Mouse (Mus musculus) liver, embryonic 13.5 days (tissue): ENCODE results near the gene Plbd2. TPM values are rescaled to one million over a fixed set of nuclear protein-coding genes. Genes with fewer than 3 reads are reported as not detected.

Experiments used
- ATAC-seq: fragments of 200-750 bp; cut with Nextera tagmentation; 2 replicates; pipeline ENCODE4 v1.8.0; 2017; ENCODE audit warnings: low read depth, mild to moderate bottlenecking, moderate number of reproducible peaks, moderate library complexity
- DNase-seq: peaks from one replicate; pipeline ENCODE4 v3.0.0; 2022
- H3K27ac ChIP-seq: fragments of 300-500 bp; sonication (generic); 2 replicates; pipeline ENCODE4 v1.5.1; 2015; ENCODE audit warnings: moderate library complexity, mild to moderate bottlenecking, inconsistent platforms
- H3K27me3 ChIP-seq: fragments of 300-500 bp; sonication (generic); 2 replicates; pipeline ENCODE4 v1.6.1; 2015; ENCODE audit warnings: mild to moderate bottlenecking, inconsistent platforms
- H3K36me3 ChIP-seq: fragments of 300-500 bp; sonication (generic); 2 replicates; pipeline ENCODE4 v1.6.1; 2015; ENCODE audit warnings: mild to moderate bottlenecking, inconsistent platforms
- H3K4me1 ChIP-seq: fragments of 300-500 bp; sonication (generic); replicated peaks from 2 replicates; pipeline ENCODE4 v1.6.1; 2015; ENCODE audit warnings: inconsistent platforms
- H3K4me2 ChIP-seq: fragments of 300-500 bp; sonication (generic); 2 replicates; pipeline ENCODE4 v1.6.1; 2015; ENCODE audit warnings: inconsistent platforms, mild to moderate bottlenecking, moderate library complexity
- H3K4me3 ChIP-seq: fragments of 300-500 bp; sonication (generic); replicated peaks from 2 replicates; pipeline ENCODE4 v1.5.1; 2015; ENCODE audit warnings: mild to moderate bottlenecking, inconsistent platforms
- H3K9ac ChIP-seq: fragments of 300-500 bp; sonication (generic); 2 replicates; pipeline ENCODE4 v1.6.1; 2015; ENCODE audit warnings: mild to moderate bottlenecking, inconsistent platforms
- H3K9me3 ChIP-seq: fragments of 300-500 bp; sonication (generic); replicated peaks from 2 replicates; pipeline ENCODE4 v1.6.1; 2016; ENCODE audit warnings: inconsistent platforms
- WGBS: fragments of 180-500 bp; shearing (Covaris S2); methylation state at CpG from one replicate; pipeline ENCODE4 v1.1.7; 2015; ENCODE audit not compliant: insufficient replicate concordance; 5-methylcytosine and 5-hydroxymethylcytosine counted together
- polyA plus RNA-seq: library from polyadenylated mRNA; unstranded; fragments of >200 nt; fragmentation: Nextera tagmentation; extraction: Ambion mirVana; gene quantifications from 2 replicates; pipeline ENCODE4 v1.2.1, GENCODE M21; 2015

Gene Plbd2
- polyA plus RNA-seq, 1 experiment from 2014 or later, result 17.9 TPM

DNA sequence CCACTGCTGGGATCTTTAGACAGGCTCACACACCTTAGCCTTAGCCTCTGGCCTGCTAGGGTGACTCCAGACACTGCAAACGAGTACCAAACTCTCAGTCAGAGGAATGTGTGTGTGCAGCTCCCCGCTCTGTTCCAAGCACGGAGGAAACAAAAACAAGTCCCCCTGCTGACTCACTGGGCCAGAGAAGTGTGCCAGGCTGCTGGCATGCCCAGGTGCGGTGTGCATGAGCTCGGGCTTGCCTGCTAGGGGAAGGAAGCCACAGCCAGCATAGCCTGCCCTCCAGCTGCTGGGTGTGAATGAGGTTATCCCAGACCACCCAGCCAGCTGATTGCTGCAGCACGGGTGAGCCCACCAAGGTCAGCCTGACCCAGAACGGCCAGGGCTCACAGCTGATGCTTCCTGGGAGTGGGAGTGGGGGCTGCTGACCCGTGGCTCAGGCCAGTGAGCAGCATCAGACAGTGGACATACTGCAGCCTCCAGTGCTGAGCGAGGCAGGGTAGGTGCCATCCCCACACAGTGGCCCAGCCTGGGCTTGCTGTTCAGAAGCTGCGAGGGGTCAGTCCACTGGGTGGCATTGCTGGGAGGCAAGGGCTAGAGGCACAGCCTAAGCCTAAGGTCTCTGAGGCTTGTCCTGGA is 8.2 kb downstream of the Plbd2 start:
- H3K36me3 ChIP-seq, result peaks cover 9% of the 10 kb centered on the region
- H3K9me3 ChIP-seq, result no peaks in the 10 kb centered on the region
- DNase-seq (no peak), ATAC-seq (no peak)
- 71% methylated on average over 10 of the region's 10 CpGs for WGBS
- no peak overlapping the region for H3K4me3 ChIP-seq
- no peaks in the 10 kb centered on the region for H3K4me1 ChIP-seq
- H3K27me3 ChIP-seq, result no peaks in the 10 kb centered on the region
- no peak overlapping the region for H3K27ac ChIP-seq
- no peak overlapping the region for H3K4me2 ChIP-seq
- H3K9ac ChIP-seq, result no peak overlapping the region

DNA sequence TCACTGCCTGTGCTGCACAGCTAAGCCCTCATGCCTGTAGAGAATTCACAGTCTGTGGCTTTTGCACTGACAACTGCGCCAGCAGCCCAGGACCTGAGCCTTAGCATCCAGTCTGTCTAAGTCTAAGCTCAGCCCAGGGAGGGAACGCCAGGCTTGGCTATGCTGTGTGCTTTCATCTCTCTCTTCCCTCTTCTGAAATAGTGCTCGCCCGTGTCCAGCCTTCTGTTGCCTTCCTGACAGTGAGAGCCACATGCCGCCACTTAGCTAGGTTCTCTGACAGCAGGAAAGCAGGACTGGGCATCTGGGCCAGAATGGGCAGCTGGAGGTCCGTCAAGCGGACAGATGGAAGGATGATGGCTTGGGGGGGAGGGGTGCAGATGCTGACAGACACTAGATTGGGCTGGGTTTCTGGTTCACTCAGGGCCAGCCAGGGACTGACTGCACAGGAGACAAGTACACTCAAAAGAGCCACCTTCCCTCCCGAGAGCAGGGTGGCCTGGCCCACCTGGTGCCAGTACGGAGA is 9.5 kb downstream of the Plbd2 start:
- Histone ChIP-seq H3K27me3 (no peaks in the 10 kb centered on the region), H3K36me3 (peaks cover 15% of the 10 kb centered on the region), H3K9me3 (no peaks in the 10 kb centered on the region), H3K4me1 (no peaks in the 10 kb centered on the region), H3K4me3 (no peak overlapping the region), H3K27ac (no peak overlapping the region), H3K9ac (no peak overlapping the region), H3K4me2 (no peak overlapping the region)
- DNase-seq (no peak), ATAC-seq (no peak)
- WGBS, result 86% methylated on average over 9 of the region's 9 CpGs

DNA sequence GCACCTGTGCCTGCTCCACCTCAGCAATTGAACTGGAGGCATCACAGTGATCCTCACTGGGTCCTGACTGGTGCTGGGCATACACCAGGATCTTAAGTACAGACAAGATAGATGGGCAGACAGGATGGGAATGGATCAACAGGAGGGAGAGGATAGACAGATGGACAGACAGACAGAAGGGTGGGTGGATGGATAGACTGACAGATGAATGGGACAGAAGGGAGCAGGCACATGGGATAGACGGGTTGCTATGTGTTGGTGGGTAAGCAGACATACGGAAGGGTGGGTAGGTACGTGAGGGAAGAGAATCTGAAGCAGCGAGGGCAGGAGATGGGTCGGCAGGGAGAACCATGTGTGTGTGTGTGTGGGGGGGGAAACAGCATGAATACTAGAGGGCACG is 10.0 kb downstream of the Plbd2 start:
- no peak overlapping the region for H3K4me2 ChIP-seq
- no peak overlapping the region for H3K9ac ChIP-seq
- no peaks in the 10 kb centered on the region for H3K27me3 ChIP-seq
- 85% methylated on average over 6 of the region's 6 CpGs for whole genome bisulfite sequencing
- DNase-seq, result no peak
- H3K9me3 ChIP-seq, result no peaks in the 10 kb centered on the region
- no peak for ATAC-seq
- no peak overlapping the region for H3K4me3 ChIP-seq
- no peaks in the 10 kb centered on the region for H3K4me1 ChIP-seq
- no peak overlapping the region for H3K27ac ChIP-seq
- peaks cover 18% of the 10 kb centered on the region for H3K36me3 ChIP-seq

DNA sequence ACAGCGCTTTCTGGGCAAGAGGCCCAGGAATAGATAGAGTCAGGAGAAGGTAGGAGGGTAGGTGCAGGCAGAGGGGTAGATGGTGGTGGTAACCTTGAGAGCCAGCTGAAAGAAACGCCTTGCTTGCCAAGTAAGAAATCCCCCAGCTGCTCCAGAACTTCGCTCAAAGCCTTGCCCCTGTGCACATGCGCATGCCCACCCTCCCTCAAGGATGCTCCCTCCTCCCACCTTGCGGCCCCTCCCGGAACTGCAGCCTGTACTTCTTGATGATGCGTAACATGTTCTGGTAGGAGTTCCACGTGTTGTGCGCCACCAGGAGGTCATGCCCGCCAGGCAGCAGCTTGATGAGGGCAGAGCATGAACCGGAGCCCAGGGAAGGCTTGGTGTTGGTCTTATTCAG is 11.0 kb downstream of the Plbd2 start:
- Histone ChIP-seq H3K36me3 (peaks cover 21% of the 10 kb centered on the region), H3K4me2 (no peak overlapping the region), H3K27me3 (no peaks in the 10 kb centered on the region), H3K4me1 (no peaks in the 10 kb centered on the region), H3K9ac (no peak overlapping the region), H3K9me3 (no peaks in the 10 kb centered on the region), H3K27ac (no peak overlapping the region), H3K4me3 (no peak overlapping the region)
- ATAC-seq (no peak), DNase-seq (peak; percentile 25)
- WGBS, result 76% methylated on average over 11 of the region's 11 CpGs

DNA sequence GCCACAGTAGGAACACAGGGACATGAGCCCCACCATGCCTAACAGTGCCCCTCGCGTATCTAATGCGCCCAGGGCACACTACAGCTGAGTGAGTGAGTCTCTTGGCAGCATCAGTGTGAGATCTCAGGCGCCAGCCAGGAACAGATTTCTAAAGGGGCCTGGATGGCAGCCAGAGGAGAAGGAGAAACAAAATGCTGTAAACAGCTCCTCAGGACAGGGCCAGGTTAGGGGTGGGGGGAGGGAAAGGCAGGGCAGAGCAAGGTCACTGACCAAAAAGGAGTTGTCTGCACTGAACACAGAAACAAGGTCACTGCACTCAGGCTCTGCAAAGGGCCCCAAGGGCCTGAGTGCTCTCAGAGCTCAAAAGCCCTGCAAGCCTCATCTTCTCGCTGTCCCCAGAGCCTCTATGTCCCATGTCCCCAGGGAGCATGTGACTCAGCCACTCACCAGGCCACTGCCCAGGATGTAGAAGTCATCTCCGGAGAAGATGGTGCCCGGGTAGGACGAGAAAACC is 12.7 kb downstream of the Plbd2 start:
- no peak overlapping the region for H3K4me3 ChIP-seq
- H3K9me3 ChIP-seq, result no peaks in the 10 kb centered on the region
- H3K4me1 ChIP-seq, result no peaks in the 10 kb centered on the region
- H3K27me3 ChIP-seq, result no peaks in the 10 kb centered on the region
- ATAC-seq (no peak), DNase-seq (no peak)
- H3K36me3 ChIP-seq, result peaks cover 38% of the 10 kb centered on the region
- no peak overlapping the region for H3K4me2 ChIP-seq
- no peak overlapping the region for H3K9ac ChIP-seq
- no peak overlapping the region for H3K27ac ChIP-seq
- WGBS, result 71% methylated on average over 8 of the region's 8 CpGs

DNA sequence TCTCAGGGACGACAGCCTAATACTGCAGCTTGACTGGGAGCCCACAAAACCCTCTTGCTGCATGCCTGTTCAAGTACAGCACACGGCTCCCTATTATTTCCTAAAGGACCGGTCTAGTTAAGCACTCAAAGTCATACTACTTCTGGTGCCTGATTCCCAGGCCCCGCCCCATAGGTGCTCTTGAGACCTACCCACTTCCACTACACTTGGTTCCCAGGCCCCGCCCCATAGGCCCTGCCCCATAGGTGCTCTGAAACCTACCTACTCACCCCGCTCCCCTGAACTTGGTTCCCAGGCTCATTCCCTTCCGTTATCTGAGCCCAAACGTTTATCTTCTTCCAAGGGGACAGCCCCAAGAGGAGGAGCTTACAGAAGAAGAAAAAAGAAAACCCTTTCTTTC is 15.6 kb downstream of the Plbd2 start:
- H3K9ac ChIP-seq, result no peak overlapping the region
- peaks cover 41% of the 10 kb centered on the region for H3K36me3 ChIP-seq
- no peaks in the 10 kb centered on the region for H3K27me3 ChIP-seq
- H3K9me3 ChIP-seq, result no peaks in the 10 kb centered on the region
- no peak overlapping the region for H3K27ac ChIP-seq
- H3K4me2 ChIP-seq, result no peak overlapping the region
- WGBS, result 74% methylated on average over 8 of the region's 8 CpGs
- DNase-seq (no peak), ATAC-seq (no peak)
- H3K4me1 ChIP-seq, result no peaks in the 10 kb centered on the region
- no peak overlapping the region for H3K4me3 ChIP-seq

- 81% methylated on average over 19 of the region's 19 CpGs for WGBS
- ATAC-seq (no peak), DNase-seq (no peak)
- H3K9ac ChIP-seq, result no peak overlapping the region
- no peaks in the 10 kb centered on the region for H3K4me1 ChIP-seq
- H3K9me3 ChIP-seq, result no peaks in the 10 kb centered on the region
- H3K4me3 ChIP-seq, result no peak overlapping the region
- peaks cover 26% of the 10 kb centered on the region for H3K36me3 ChIP-seq
- H3K27me3 ChIP-seq, result peaks cover 12% of the 10 kb centered on the region
- H3K4me2 ChIP-seq, result no peak overlapping the region
- no peak overlapping the region for H3K27ac ChIP-seq
Observed at GRCm38 (mm10) chr5:120483399-120483798, 20.0 kb downstream of the Plbd2 start.

GRCm38 (mm10) chr5:120481205-120481604 is 22.2 kb downstream of the Plbd2 start:
- Histone ChIP-seq H3K27me3 (peaks cover 27% of the 10 kb centered on the region), H3K4me1 (no peaks in the 10 kb centered on the region), H3K36me3 (peaks cover 8% of the 10 kb centered on the region), H3K4me3 (no peak overlapping the region), H3K27ac (no peak overlapping the region), H3K4me2 (no peak overlapping the region), H3K9ac (no peak overlapping the region), H3K9me3 (no peaks in the 10 kb centered on the region)
- DNase-seq, result no peak
- WGBS, result 59% methylated on average over 9 of the region's 9 CpGs
- ATAC-seq, result no peak

- H3K9ac ChIP-seq, result no peak overlapping the region
- WGBS, result 53% methylated on average over 4 of the region's 4 CpGs
- ATAC-seq (no peak), DNase-seq (no peak)
- peaks cover 36% of the 10 kb centered on the region for H3K27me3 ChIP-seq
- H3K9me3 ChIP-seq, result no peaks in the 10 kb centered on the region
- H3K36me3 ChIP-seq, result no peaks in the 10 kb centered on the region
- H3K4me2 ChIP-seq, result no peak overlapping the region
- H3K27ac ChIP-seq, result no peak overlapping the region
- H3K4me1 ChIP-seq, result no peaks in the 10 kb centered on the region
- H3K4me3 ChIP-seq, result no peak overlapping the region
Observed at GRCm38 (mm10) chr5:120479538-120479937, 23.9 kb downstream of the Plbd2 start.

GRCm38 (mm10) chr5:120477993-120478392 is 25.4 kb downstream of the Plbd2 start:
- Histone ChIP-seq H3K9ac (no peak overlapping the region), H3K27me3 (peaks cover 48% of the 10 kb centered on the region), H3K9me3 (no peaks in the 10 kb centered on the region), H3K27ac (no peak overlapping the region), H3K4me1 (no peaks in the 10 kb centered on the region), H3K4me3 (no peak overlapping the region), H3K4me2 (no peak overlapping the region), H3K36me3 (no peaks in the 10 kb centered on the region)
- WGBS, result 70% methylated on average over 5 of the region's 5 CpGs
- DNase-seq, result no peak
- ATAC-seq, result no peak

DNA sequence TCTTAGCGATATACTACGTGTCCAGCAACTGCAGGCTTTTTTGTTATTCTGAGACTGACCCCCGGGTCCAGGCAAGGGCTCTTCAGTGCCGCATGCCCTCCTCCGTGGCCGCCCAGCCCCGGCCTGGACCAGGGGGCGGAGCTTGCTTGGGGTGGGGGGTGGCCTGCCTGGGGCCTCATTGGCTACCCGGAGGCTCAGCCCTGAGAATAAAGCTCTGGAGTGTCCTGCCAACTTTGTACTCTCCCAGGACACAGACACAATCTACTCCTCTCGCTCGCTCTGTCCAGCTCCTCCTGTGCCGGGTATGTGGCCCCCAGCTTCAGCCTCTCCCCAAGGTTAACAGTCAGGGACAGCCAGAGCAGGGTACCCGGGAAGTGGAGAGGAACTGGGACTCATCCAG is 27.1 kb downstream of the Plbd2 start, which contains the start of gene Sds:
Sds (plus strand) TSS at position 231 of the 400 bp plus-strand sequence.
- DNase-seq (no peak), ATAC-seq (no peak)
- peaks cover 52% of the 10 kb centered on the region for H3K27me3 ChIP-seq
- H3K27ac ChIP-seq, result no peak within 1 kb of the TSS
- H3K36me3 ChIP-seq, result no peaks in the 10 kb centered on the region
- H3K4me1 ChIP-seq, result no peaks in the 10 kb centered on the region
- H3K9me3 ChIP-seq, result no peaks in the 10 kb centered on the region
- 14% methylated on average over 13 of the region's 13 CpGs for WGBS
- no peak within 1 kb of the TSS for H3K4me3 ChIP-seq
- no peak within 1 kb of the TSS for H3K4me2 ChIP-seq
- no peak within 1 kb of the TSS for H3K9ac ChIP-seq

GRCm38 (mm10) chr5:120475861-120476260 is 27.6 kb downstream of the Plbd2 start:
- Histone ChIP-seq H3K27me3 (peaks cover 48% of the 10 kb centered on the region), H3K4me2 (no peak overlapping the region), H3K4me1 (no peaks in the 10 kb centered on the region), H3K9ac (no peak overlapping the region), H3K9me3 (no peaks in the 10 kb centered on the region), H3K36me3 (no peaks in the 10 kb centered on the region), H3K4me3 (no peak overlapping the region), H3K27ac (no peak overlapping the region)
- ATAC-seq (no peak), DNase-seq (no peak)
- 41% methylated on average over 8 of the region's 8 CpGs for WGBS
